Mouse (Mus musculus) activated CD4-positive, CD25-positive, alpha-beta regulatory T cell, adult 9 weeks (primary cell): ENCODE results near the gene Mapk8ip2. TPM values are rescaled to one million over a fixed set of nuclear protein-coding genes. Genes with fewer than 3 reads are reported as not detected.

Experiments
- polyA plus RNA-seq: library from polyadenylated mRNA; unstranded; fragments of 100-300 nt; shearing (Covaris generic); gene quantifications from one replicate; pipeline ENCODE4 v1.2.1, GENCODE M21; 2017

The Mapk8ip2 gene
- polyA plus RNA-seq = 0.06 TPM

GRCm38 (mm10) chr15:89453865-89454478, at the start of gene Mapk8ip2:
Gene Mapk8ip2 (plus strand): TSS chr15:89453913.

DNA sequence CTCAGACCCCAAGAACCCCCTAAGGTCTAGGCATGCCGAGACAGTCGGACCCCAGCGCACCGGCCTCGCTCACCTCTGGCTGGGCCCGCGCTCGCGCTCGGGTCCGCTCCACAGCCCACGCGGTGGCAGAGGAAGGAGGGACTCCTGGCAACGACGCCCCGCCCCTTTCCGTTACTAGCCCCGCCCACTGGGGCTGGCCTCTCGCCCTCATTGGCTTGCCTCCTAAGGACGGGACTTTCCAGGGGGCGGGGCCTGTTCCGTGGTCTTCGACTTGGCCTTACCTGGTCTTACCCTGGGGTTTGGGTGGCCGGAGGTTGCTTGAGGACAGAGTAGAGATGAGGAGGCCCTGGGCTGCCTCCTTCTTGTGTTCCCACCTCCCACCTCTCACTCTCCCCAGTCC, 43.6 kb upstream of the Mapk8ip2 start, which contains the start of gene Syce3:
Gene Syce3 (minus strand): TSS at position 386 of the 400 bp plus-strand sequence.

GRCm38 (mm10) chr15:89425711-89426121, 28.0 kb upstream of the Mapk8ip2 start, which contains the start of gene Cpt1b:
Gene Cpt1b (minus strand): TSS chr15:89425863.

DNA sequence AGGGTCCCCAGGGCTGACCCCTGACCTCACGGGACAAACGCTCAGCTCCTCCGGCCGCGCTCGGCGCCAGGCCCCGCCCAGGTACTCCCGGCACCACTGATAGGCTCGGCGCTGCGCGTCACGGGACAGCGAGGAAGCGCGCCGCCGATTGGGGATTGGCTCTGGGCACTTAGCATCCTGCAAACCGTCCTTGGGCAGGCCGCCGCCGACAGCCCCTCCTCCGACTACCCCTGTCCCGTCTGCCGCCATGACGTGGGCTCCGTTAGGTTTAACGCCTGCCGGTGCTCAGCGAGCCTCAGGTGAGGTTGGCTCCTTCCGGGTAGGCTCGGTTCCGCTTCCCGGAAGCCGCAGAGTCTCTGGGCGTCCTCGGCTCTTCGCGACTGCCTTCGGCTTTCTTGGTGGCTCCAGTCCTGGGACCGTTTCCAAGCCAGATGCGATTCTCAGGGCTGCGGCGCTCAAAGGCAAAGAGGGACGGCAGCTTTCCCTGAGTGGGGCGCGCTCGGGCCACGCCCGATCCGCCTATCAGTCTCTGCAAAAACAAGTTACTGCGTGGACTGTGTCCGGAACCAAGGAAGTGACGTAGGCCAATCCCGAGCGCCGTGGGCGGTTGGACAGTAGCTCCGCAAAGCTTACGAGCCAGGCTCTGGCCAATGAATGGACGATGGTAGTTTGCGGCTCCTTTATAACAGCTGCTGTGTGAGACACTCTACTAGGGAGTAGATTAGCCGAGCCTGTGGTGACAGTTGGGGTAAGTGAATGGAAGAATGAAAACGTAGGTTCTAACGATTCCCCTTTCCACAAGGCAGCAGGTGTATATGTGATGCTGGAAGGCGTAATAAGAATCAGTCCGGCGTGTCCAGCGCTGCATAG, 24.1 kb upstream of the Mapk8ip2 start, which contains the start of the genes C730034F03Rik, Gm44502 and Chkb:
Gene C730034F03Rik (plus strand): TSS at position 238 of the 870 bp plus-strand sequence.
Gene Gm44502 (minus strand): TSS at position 345 of the 870 bp plus-strand sequence.
Gene Chkb (minus strand): TSS at position 557 of the 870 bp plus-strand sequence.

GRCm38 (mm10) chr15:89477091-89477491, 23.4 kb downstream of the Mapk8ip2 start, which contains the start of gene Arsa:
Gene Arsa (minus strand): TSS chr15:89477425.

DNA sequence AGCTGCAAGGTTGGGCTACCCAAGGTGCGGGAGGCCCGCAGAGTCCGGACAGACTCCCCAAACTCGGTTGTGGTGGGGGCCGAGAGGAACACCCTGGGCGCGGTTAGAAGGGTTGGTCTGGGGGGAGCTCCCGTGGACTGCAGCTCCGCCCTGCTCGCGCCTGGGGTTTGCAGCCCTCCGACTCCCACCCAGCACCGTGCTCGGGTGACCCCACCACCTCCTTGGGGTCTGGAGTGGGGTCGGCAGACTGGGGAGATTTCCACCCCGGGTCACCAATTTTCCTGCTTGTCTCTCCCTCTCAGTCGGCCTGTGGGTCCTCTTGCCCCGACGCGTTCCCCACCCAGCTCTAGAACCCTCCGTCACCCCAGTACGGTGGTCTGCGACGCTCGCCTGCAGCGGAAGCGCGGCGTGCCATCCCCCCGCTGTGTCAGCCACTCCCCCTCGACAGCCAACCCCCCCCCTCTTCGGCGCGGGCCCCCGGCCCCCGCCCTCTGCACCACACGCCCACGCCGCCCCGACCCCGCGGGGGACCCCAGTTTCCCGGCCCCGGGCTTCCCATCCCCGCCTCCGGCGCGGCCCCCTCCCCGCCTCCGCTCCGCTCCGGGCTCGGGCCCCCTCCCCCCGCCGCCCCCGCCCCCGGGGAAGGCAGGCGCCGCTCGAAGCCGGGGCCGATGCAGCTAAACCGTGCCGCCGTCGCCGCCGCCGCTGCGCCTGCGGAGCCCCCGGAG, 45.4 kb downstream of the Mapk8ip2 start, which contains the start of gene Shank3:
Gene Shank3 (plus strand): TSS at position 663 of the 728 bp plus-strand sequence.

Other genes starting within 250 kb of the Mapk8ip2 start
- 5.7 TPM for gene Ppp6r2, start 242.4 kb upstream of the Mapk8ip2 start, polyA plus RNA-seq
- 68.5 TPM for gene Sbf1, start 138.6 kb upstream of the Mapk8ip2 start, polyA plus RNA-seq
- not detected for gene Adm2, start 131.2 kb upstream of the Mapk8ip2 start, polyA plus RNA-seq
- not detected for gene Miox, start 119.5 kb upstream of the Mapk8ip2 start, polyA plus RNA-seq
- gene Lmf2, start 98.3 kb upstream of the Mapk8ip2 start, polyA plus RNA-seq = 68.6 TPM
- 172 TPM for gene Ncaph2, start 98.2 kb upstream of the Mapk8ip2 start, polyA plus RNA-seq
- gene Sco2, start 80.1 kb upstream of the Mapk8ip2 start, polyA plus RNA-seq = 7.8 TPM
- gene Tymp, start 76.9 kb upstream of the Mapk8ip2 start, polyA plus RNA-seq = 0.75 TPM
- gene Odf3b, start 74.6 kb upstream of the Mapk8ip2 start, polyA plus RNA-seq = 0.35 TPM
- 0.09 TPM for gene Klhdc7b, start 69.0 kb upstream of the Mapk8ip2 start, polyA plus RNA-seq
- gene Syce3, start 43.4 kb upstream of the Mapk8ip2 start, polyA plus RNA-seq = not detected
- gene Cpt1b, start 28.1 kb upstream of the Mapk8ip2 start, polyA plus RNA-seq = 0.33 TPM
- gene C730034F03Rik, start 24.3 kb upstream of the Mapk8ip2 start, polyA plus RNA-seq = 6.0 TPM
- gene Gm44502, start 24.2 kb upstream of the Mapk8ip2 start, polyA plus RNA-seq = not detected
- gene Chkb, start 24.0 kb upstream of the Mapk8ip2 start, polyA plus RNA-seq = 104 TPM
- 25.0 TPM for gene Arsa, start 23.5 kb downstream of the Mapk8ip2 start, polyA plus RNA-seq
- not detected for gene Shank3, start 45.7 kb downstream of the Mapk8ip2 start, polyA plus RNA-seq
- gene Acr, start 114.4 kb downstream of the Mapk8ip2 start, polyA plus RNA-seq = not detected
- 1.8 TPM for gene Rabl2, start 138.0 kb downstream of the Mapk8ip2 start, polyA plus RNA-seq